Mouse (Mus musculus) liver, embryonic 14.5 days (tissue): ENCODE measurements at regions not wholly inside any gene's neighbourhood (a gene's known extent, or its start where the extent isn't known, plus 50 kb on each side); places are given as distances from the start of the nearest gene placed in this dataset.

ENCODE experiments used
- CTCF ChIP-seq: IDR thresholded peaks from 2 replicates; pipeline ENCODE4 v1.5.1; 2016; ENCODE audit warnings: antibody characterized with exemption, low read depth, control low read depth
- EP300 ChIP-seq: IDR thresholded peaks from 2 replicates; pipeline ENCODE4 v1.6.1; 2016; ENCODE audit warnings: antibody characterized with exemption, low read depth

DNA sequence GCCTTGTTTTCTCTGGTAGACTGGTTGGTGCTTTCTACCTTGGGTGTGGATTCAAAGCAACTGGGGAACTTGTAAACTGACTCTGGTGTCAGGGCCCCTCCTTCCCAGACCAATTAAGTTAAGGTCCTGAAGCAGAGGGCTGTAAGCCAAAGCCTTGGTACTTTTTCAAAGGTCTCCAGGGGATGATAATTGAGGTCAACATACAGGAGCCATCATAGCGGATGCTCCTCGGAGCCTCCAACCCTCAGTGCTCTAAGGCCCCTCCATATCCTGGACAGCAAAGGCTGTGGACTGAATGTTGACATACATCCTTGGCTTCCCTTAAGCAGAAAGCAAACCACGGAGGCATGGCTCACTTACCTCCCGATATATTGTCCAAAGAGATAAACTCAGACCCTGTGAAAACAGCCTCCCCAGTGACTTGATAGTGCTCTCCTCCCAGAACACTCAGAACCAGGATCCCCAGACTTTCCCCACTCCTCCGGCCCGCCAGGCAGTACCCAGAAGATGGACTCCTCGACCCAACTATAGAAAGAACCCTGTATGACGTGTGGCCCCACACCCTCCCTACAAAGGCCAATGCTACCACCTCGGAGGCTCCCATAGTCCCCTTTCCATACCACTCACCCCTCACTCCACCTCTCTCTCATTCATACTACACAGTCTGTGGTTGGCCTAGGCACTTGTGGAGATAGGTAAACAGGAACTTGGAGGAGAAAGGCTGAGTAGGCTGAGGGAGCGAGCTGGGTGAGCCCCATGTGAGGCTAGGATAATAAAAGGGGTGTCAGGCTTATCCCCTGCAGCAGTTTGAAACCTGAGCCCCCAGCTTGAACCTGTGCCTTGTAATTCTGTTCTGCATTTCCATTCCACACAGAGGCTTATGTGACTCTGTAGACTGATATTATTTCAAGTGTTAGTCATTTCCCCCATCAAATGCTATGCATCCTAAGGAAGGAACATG lies 118.8 kb upstream of the Arid1b start:
- TF ChIP-seq CTCF (no peak), EP300 (no peak)
